Mouse (Mus musculus): ENCODE measurements around the gene Olfr750. TPM values are rescaled to one million over a fixed set of nuclear protein-coding genes. Genes with fewer than 3 reads are reported as not detected.

Olfr750 gene
- total and polyA plus RNA-seq, 2 experiments from 2014 or later: 0.08 TPM; not detected in 1

DNA sequence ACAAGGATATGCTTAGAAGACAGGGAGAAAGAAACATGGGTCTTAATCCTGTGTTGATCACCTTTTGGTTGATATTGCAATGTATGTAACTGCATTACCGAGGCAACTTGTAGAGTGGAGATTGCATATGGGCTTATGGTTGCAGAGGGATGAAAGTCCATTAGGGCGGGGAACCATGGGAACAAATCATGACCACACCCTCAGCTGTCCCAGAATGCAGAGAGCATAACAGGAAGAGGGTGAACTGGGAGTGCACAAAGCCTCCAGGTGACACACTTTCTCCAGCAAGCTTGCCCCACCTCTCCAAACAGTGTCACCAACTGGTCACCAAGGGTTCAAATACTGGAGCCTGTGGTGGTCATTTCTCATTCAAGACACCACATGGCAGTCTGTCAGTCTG lies 6.8 kb upstream of the Olfr750 start:
- WGBS: 96% methylated on average over 2 of the region's 2 CpGs
- Histone ChIP-seq H3K4me1 (ENCODE audit: insufficient read depth) (no peaks in the 10 kb centered on the region), H3K4me3 (ENCODE audit: low read depth, low read length) (no peak overlapping the region), H3K27ac (ENCODE audit: low read depth, low read length) (no peak overlapping the region), H3K9ac (no peak overlapping the region), H3K9me3 (ENCODE audit: low read length) (no peaks in the 10 kb centered on the region), H3K36me3 (ENCODE audit: insufficient read depth) (no peaks in the 10 kb centered on the region), H3K4me2 (ENCODE audit: low read depth) (no peak overlapping the region), H3K27me3 (ENCODE audit: insufficient read depth, low read length) (no peaks in the 10 kb centered on the region; the same call in 1 of the 2 replicates)
- ATAC-seq (no peak), DNase-seq (no peak)
- TF ChIP-seq CTCF (IDR thresholded peaks at IDR 0.05; ENCODE audit: low read depth): no peak

DNA sequence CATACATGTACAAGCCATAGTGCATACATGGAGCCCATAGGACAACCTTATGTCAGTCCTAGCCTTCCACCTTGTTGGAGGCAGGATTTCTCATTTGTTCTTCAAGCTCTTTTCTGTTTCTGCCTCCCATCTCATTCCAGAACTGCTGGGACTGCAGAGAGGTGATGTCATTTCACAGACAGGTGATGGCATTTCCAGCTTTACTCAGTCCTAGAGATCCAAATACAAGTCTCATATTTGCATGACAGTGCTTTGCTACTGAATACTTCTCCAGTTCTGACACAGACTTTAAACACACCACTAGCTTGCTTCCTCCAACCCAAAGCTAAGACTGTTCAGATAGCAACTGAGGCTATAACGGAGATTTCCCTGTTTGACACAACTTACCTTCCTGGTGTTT lies 4.9 kb upstream of the Olfr750 start:
- Histone ChIP-seq H3K36me3 (ENCODE audit: insufficient read depth) (no peaks in the 10 kb centered on the region), H3K4me2 (ENCODE audit: low read depth) (no peak overlapping the region), H3K4me1 (ENCODE audit: insufficient read depth) (no peaks in the 10 kb centered on the region), H3K9me3 (ENCODE audit: low read length) (no peaks in the 10 kb centered on the region), H3K9ac (no peak overlapping the region), H3K4me3 (ENCODE audit: low read depth, low read length) (no peak overlapping the region), H3K27ac (ENCODE audit: low read depth, low read length) (no peak overlapping the region), H3K27me3 (ENCODE audit: insufficient read depth, low read length) (no peaks in the 10 kb centered on the region; the same call in 1 of the 2 replicates)
- 98% methylated on average over 1 of the region's 1 CpGs for WGBS
- DNase-seq (no peak), ATAC-seq (no peak)
- no peak for TF ChIP-seq CTCF (IDR thresholded peaks at IDR 0.05; ENCODE audit: low read depth)

DNA sequence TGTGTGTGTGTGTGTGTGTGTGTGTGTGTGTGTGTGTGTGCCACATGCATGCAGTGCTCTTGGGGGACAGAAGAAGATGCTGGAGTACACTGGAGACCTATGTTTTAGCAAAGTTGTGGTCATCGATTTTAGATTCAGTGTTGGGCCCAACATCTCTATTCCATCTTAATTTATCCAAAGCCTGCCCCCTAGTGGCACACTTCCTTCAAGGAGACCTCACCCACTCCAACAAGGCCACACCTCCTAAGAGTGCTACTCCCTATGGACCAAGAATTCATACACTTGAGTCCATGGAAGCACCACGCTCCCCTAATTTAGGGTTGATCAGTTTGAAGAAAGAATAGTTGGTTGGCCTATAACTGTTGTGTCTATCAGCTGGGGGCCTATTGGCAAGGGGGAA lies 4.6 kb downstream of the Olfr750 start:
- Histone ChIP-seq H3K27me3 (ENCODE audit: insufficient read depth, low read length) (no peaks in the 10 kb centered on the region), H3K4me1 (ENCODE audit: insufficient read depth) (no peaks in the 10 kb centered on the region), H3K36me3 (ENCODE audit: insufficient read depth) (no peaks in the 10 kb centered on the region), H3K27ac (ENCODE audit: low read depth, low read length) (no peak overlapping the region), H3K9ac (no peak overlapping the region), H3K4me3 (ENCODE audit: low read depth, low read length) (no peak overlapping the region), H3K9me3 (ENCODE audit: low read length) (no peaks in the 10 kb centered on the region), H3K4me2 (ENCODE audit: low read depth) (no peak overlapping the region)
- 93% methylated on average over 2 of the region's 2 CpGs for WGBS
- no peak for DNase-seq
- ATAC-seq: no peak
- TF ChIP-seq CTCF (IDR thresholded peaks at IDR 0.05; ENCODE audit: low read depth): peak; percentile 29

DNA sequence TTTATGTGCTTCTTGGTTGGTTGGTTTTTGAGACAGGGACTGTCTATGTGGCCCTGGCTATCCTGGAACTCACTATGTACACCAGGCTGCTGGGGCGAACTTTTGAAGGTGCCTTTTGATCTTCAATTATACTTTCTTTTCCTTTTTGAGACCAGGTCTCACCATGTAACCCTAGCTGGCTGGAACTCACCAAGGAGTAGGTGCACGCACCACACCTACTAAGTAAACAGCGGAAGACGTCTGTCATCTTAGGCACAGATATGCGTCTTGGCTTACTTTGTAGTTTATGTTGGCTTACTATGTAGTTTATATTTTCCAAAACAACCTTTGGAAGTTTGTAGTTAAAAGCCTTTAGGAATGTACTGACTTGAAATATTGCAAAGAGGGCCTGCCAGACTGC lies 5.3 kb downstream of the Olfr750 start:
- WGBS: 97% methylated on average over 5 of the region's 5 CpGs
- ATAC-seq: no peak
- Histone ChIP-seq H3K27me3 (ENCODE audit: insufficient read depth, low read length) (no peaks in the 10 kb centered on the region), H3K9ac (no peak overlapping the region), H3K27ac (ENCODE audit: low read depth, low read length) (no peak overlapping the region), H3K4me2 (ENCODE audit: low read depth) (no peak overlapping the region), H3K36me3 (ENCODE audit: insufficient read depth) (no peaks in the 10 kb centered on the region), H3K4me1 (ENCODE audit: insufficient read depth) (no peaks in the 10 kb centered on the region), H3K9me3 (ENCODE audit: low read length) (no peaks in the 10 kb centered on the region), H3K4me3 (ENCODE audit: low read depth, low read length) (no peak overlapping the region)
- no peak for DNase-seq
- TF ChIP-seq CTCF (IDR thresholded peaks at IDR 0.05; ENCODE audit: low read depth): no peak

DNA sequence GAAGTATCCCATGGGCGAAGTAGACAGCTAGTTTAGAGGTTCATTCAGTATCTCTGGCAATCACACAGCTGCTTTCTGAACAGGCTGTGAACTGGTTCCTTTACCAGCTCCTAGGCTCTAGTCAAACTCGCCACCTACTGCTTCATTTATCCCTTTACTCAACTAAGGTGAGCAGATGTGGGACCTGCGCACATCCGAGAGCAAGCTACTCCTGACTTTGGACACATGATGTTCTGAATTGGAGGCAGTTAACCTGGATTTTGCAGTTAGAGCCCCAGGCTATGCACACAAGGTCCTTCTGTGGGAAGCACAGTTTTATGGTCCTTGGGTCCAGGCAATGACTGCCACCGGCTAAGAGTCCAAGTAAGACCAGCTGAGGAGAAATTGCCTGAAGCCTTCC lies 13.5 kb downstream of the Olfr750 start:
- Histone ChIP-seq H3K27ac (ENCODE audit: low read depth, low read length) (no peak overlapping the region), H3K9me3 (ENCODE audit: low read length) (no peaks in the 10 kb centered on the region), H3K4me1 (ENCODE audit: insufficient read depth) (no peaks in the 10 kb centered on the region), H3K4me2 (ENCODE audit: low read depth) (no peak overlapping the region), H3K36me3 (ENCODE audit: insufficient read depth) (no peaks in the 10 kb centered on the region), H3K4me3 (ENCODE audit: low read depth, low read length) (no peak overlapping the region), H3K9ac (no peak overlapping the region), H3K27me3 (ENCODE audit: insufficient read depth, low read length) (no peaks in the 10 kb centered on the region; the same call in 1 of the 2 replicates)
- 89% methylated on average over 5 of the region's 5 CpGs for WGBS
- DNase-seq (no peak), ATAC-seq (no peak)
- no peak for TF ChIP-seq CTCF (IDR thresholded peaks at IDR 0.05; ENCODE audit: low read depth)

DNA sequence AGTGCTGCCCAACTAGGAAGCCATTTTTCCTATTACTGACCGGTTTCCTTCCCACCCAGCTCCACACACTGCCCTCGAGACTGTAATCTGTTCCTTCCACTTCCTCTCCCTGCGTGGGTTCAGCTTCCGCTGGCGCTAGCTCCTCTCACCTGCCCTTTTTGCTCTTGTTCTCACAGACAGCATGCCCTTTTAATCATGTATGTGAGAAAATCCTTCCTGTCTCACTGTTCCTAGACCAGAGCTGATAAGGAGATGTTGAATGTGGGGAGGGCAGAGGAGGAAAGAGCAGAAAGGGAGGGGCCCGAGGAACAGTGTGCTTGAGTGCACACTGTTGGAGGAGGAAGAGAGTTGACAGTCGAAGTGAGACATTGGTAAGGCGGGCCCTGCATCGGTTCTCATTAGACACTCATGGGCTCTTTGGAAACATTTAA lies 16.8 kb downstream of the Olfr750 start, which contains the start of gene Rnase12:
Gene Rnase12 (minus strand): TSS at position 261 of the 431 bp plus-strand sequence.
- H3K4me1 ChIP-seq (ENCODE audit: insufficient read depth): no peaks in the 10 kb centered on the region
- H3K4me2 ChIP-seq (ENCODE audit: low read depth): no peak within 1 kb of the TSS
- no peaks in the 10 kb centered on the region; the same call in 1 of the 2 replicates for H3K27me3 ChIP-seq (ENCODE audit: insufficient read depth, low read length)
- H3K36me3 ChIP-seq (ENCODE audit: insufficient read depth): no peaks in the 10 kb centered on the region
- no peaks in the 10 kb centered on the region for H3K9me3 ChIP-seq (ENCODE audit: low read length)
- no peak within 1 kb of the TSS for H3K9ac ChIP-seq
- 72% methylated on average over 9 of the region's 9 CpGs for WGBS
- H3K4me3 ChIP-seq (ENCODE audit: low read depth, low read length): no peak within 1 kb of the TSS
- no peak for ATAC-seq
- no peak within 1 kb of the TSS for H3K27ac ChIP-seq (ENCODE audit: low read depth, low read length)
- no peak for TF ChIP-seq CTCF (IDR thresholded peaks at IDR 0.05; ENCODE audit: low read depth)
- DNase-seq: no peak

DNA sequence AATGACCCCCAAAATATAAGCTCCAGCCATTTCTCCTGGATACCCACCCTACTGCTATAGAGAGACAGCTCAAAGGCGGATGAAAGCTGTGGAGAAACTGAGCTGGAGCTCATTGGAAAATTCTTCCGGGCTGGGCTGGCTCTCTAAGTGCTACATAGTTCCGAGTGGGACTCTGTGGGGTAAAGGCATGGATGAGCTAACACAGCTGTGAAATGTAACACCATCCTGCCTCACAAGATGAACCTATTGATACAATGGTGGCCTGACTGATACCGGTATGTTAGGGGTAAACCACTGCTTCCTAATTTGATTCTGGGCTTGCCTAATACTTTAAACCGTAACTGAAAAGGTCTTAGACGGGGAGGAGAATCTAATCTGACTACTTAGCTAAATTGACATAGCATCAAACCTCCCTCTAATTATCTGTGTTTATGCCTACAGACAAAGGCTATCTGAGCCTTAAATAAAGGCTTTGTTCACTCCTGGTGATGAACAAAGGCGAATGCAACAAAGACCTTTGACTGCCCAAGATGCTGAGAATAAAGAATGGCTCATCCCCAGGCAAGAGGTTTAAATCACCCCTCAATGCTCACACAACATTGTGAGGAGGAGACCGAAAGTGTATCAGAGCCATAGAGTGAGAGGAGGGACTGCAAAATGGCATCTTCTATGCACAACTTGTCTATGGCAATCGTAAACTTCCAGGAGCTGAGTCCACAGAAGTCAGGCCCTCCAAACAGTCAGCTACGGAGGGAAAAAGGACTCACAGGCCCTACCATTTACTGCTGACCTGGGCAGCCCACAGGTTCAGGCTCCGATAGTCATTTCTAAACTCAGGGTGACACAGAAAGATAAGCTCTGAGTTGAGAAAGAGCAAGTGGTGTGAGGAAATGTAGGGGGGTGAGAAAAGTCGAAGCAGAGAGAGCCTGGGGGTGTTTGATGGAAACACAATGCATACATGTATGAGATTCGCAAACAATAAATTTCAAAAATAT lies 19.7 kb downstream of the Olfr750 start:
- Histone ChIP-seq H3K27ac (ENCODE audit: low read depth, low read length) (no peak overlapping the region), H3K36me3 (ENCODE audit: insufficient read depth) (no peaks in the 10 kb centered on the region), H3K4me1 (ENCODE audit: insufficient read depth) (no peaks in the 10 kb centered on the region), H3K9me3 (ENCODE audit: low read length) (no peaks in the 10 kb centered on the region), H3K9ac (no peak overlapping the region), H3K4me3 (ENCODE audit: low read depth, low read length) (no peak overlapping the region), H3K4me2 (ENCODE audit: low read depth) (no peak overlapping the region), H3K27me3 (ENCODE audit: insufficient read depth, low read length) (no peaks in the 10 kb centered on the region)
- no peak for ATAC-seq
- WGBS: 29% methylated on average over 13 of the region's 13 CpGs
- no peak for DNase-seq
- no peak for TF ChIP-seq CTCF (IDR thresholded peaks at IDR 0.05; ENCODE audit: low read depth)

Data from forebrain, postnatal 0 days (tissue).